30 mouse cellular contexts compared by ENCODE assay signal in the genomic region with DNA sequence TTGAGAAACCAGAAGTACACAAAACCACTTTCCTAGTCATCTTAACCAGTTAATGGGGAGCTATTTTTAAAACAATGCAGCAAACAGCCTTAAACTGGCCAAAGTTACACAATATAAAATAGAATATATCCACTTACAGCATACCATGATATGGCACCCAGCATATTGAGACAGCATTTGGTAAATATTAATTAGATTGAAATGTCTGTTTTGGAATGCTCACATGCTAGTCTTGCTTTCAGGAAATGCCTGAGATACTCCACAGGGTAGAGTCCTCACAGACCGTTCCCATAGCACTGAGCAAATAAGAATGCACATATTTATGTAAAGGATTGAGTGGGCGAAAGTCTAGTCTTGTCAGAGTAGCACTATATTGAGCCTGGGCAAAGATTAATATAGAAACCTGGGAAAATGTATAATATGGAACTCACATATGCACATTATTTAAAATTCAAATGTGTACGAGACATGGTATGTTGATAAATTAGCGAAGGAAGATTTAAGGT.
DNase-seq lines count a peak whose midpoint lies in the region; ATAC-seq and TF ChIP-seq lines count a peak whose summit lies in the region.
"Had no signal": no experiment of that assay in that cellular context is flagged by ENCODE, and none has a peak within 500 bp of the region (broad histone marks: within the 10 kb centered on the region; RNA-seq: fewer than 3 reads in every experiment).

No protein-coding gene starts in this region.

- no peaks in the 10 kb centered on the region for H3K36me3 ChIP-seq in embryonic facial prominence, embryonic 14.5 days (ENCODE audit: control insufficient read depth, insufficient read depth, low read length)
- H3K36me3 ChIP-seq in embryonic facial prominence, embryonic 10.5 days (replicated peaks): no peaks in the 10 kb centered on the region
- no peaks in the 10 kb centered on the region for H3K36me3 ChIP-seq in kidney, postnatal 0 days (ENCODE audit: insufficient read depth, low read length)
- no peaks in the 10 kb centered on the region for H3K36me3 ChIP-seq in heart, embryonic 10.5 days
- H3K36me3 ChIP-seq: G1E; heart, embryonic 12.5 days; hindbrain, embryonic 13.5 days; midbrain, embryonic 10.5 days; midbrain, embryonic 15.5 days; neural tube, embryonic 15.5 days had no signal

- no peak overlapping the region for H3K27ac ChIP-seq in embryonic facial prominence, embryonic 14.5 days (replicated peaks; ENCODE audit: low read depth, low read length)
- no peak overlapping the region for H3K27ac ChIP-seq in embryonic facial prominence, embryonic 10.5 days (replicated peaks)
- no peak overlapping the region for H3K27ac ChIP-seq in kidney, postnatal 0 days
- no peak overlapping the region for H3K27ac ChIP-seq in heart, embryonic 10.5 days
- H3K27ac ChIP-seq: hindbrain, embryonic 13.5 days; liver, embryonic 14.5 days; midbrain, embryonic 10.5 days; midbrain, embryonic 15.5 days; neural tube, embryonic 15.5 days had no signal

- no peak overlapping the region for H3K4me2 ChIP-seq in embryonic facial prominence, embryonic 14.5 days (ENCODE audit: low read depth, low read length)
- no peak overlapping the region for H3K4me2 ChIP-seq in kidney, postnatal 0 days (ENCODE audit: low read length)
- H3K4me2 ChIP-seq: heart, embryonic 12.5 days; hindbrain, embryonic 13.5 days; lung, embryonic 14.5 days; midbrain, embryonic 15.5 days; neural tube, embryonic 15.5 days had no signal

- DNase-seq in embryonic facial prominence, embryonic 14.5 days (ENCODE audit: low spot score): peak; percentile 5
- DNase-seq in embryonic facial prominence, embryonic 10.5 days (ENCODE audit: low spot score): no peak
- peak; percentile 4 for DNase-seq in kidney, postnatal 0 days (ENCODE audit: low spot score)
- no peak for DNase-seq in kidney, adult 9 months
- peak; percentile 37 for DNase-seq in brain, embryonic 14.5 days (ENCODE audit: low read depth)
- DNase-seq in heart, embryonic 10.5 days (ENCODE audit: low spot score): no peak
- DNase-seq in gastrocnemius, postnatal 10 days: no peak
- DNase-seq: adrenal gland, postnatal 10 days; cerebellum, adult 11-12 months; gastrocnemius, postnatal 14 days; heart, adult 11 months; heart, postnatal 4 days; kidney, adult 8-10 months; kidney, postnatal 14 days; liver; lung, embryonic 14.5 days; lung, postnatal 14 days; retina, postnatal 1 day; spleen, adult 18-20 months; thymus, adult 18-20 months; thymus, postnatal 36 days had no signal

- H3K27me3 ChIP-seq in embryonic facial prominence, embryonic 14.5 days (replicated peaks; ENCODE audit: control insufficient read depth, insufficient read depth, low read length): no peaks in the 10 kb centered on the region
- H3K27me3 ChIP-seq in embryonic facial prominence, embryonic 10.5 days (replicated peaks; ENCODE audit: low read depth, poor library complexity, severe bottlenecking): no peaks in the 10 kb centered on the region
- no peaks in the 10 kb centered on the region for H3K27me3 ChIP-seq in kidney, postnatal 0 days (ENCODE audit: insufficient read depth, low read length)
- H3K27me3 ChIP-seq in heart, embryonic 10.5 days (ENCODE audit: insufficient read depth, poor library complexity, severe bottlenecking): no peaks in the 10 kb centered on the region
- H3K27me3 ChIP-seq: heart, embryonic 12.5 days; hindbrain, embryonic 13.5 days; midbrain, embryonic 15.5 days; neural tube, embryonic 15.5 days had no signal

- no peak for ATAC-seq in embryonic facial prominence, embryonic 14.5 days (ENCODE audit: low read depth)
- no peak for ATAC-seq in kidney, postnatal 0 days (replicated peaks; ENCODE audit: low FRiP score, low read depth)
- ATAC-seq in megakaryocyte progenitor cell, adult 5-6 weeks (replicated peaks; ENCODE audit: poor library complexity): peak; percentile 29; the same call in 1 of the 2 replicates
- ATAC-seq: intestine, embryonic 16.5 days; midbrain, embryonic 15.5 days had no signal

- TF ChIP-seq POLR2A in brain, embryonic 14.5 days (IDR thresholded peaks at IDR 0.05; ENCODE audit: borderline replicate concordance, extremely low read depth, insufficient read depth, insufficient read length, poor library complexity, severe bottlenecking): no peak

- no peak overlapping the region for H3K9ac ChIP-seq in embryonic facial prominence, embryonic 14.5 days (ENCODE audit: low read depth, low read length)
- no peak overlapping the region for H3K9ac ChIP-seq in kidney, postnatal 0 days (ENCODE audit: low read depth, low read length)
- H3K9ac ChIP-seq: heart, embryonic 12.5 days; hindbrain, embryonic 13.5 days; liver, embryonic 14.5 days; lung, embryonic 14.5 days; midbrain, embryonic 15.5 days; neural tube, embryonic 15.5 days had no signal

- no peak overlapping the region for H3K4me3 ChIP-seq in embryonic facial prominence, embryonic 14.5 days (ENCODE audit: low read depth, low read length)
- no peak overlapping the region for H3K4me3 ChIP-seq in embryonic facial prominence, embryonic 10.5 days
- H3K4me3 ChIP-seq in kidney, postnatal 0 days (replicated peaks; ENCODE audit: low read depth, low read length): no peak overlapping the region
- H3K4me3 ChIP-seq in heart, embryonic 10.5 days: no peak overlapping the region
- H3K4me3 ChIP-seq: heart, embryonic 12.5 days; hindbrain, embryonic 13.5 days; midbrain, embryonic 10.5 days; midbrain, embryonic 15.5 days; neural tube, embryonic 15.5 days had no signal

- WGBS in embryonic facial prominence, embryonic 14.5 days: 74% methylated on average over 4 of the region's 4 CpGs
- WGBS in embryonic facial prominence, embryonic 10.5 days: 82% methylated on average over 4 of the region's 4 CpGs
- WGBS in kidney, postnatal 0 days: 77% methylated on average over 4 of the region's 4 CpGs
- 78% methylated on average over 4 of the region's 4 CpGs for WGBS in heart, embryonic 10.5 days

- H3K9me3 ChIP-seq in embryonic facial prominence, embryonic 14.5 days (ENCODE audit: control insufficient read depth, low read length): no peaks in the 10 kb centered on the region
- no peaks in the 10 kb centered on the region for H3K9me3 ChIP-seq in embryonic facial prominence, embryonic 10.5 days
- H3K9me3 ChIP-seq in kidney, postnatal 0 days (replicated peaks; ENCODE audit: low read length): no peaks in the 10 kb centered on the region
- no peaks in the 10 kb centered on the region for H3K9me3 ChIP-seq in heart, embryonic 10.5 days
- H3K9me3 ChIP-seq: G1E; heart, embryonic 12.5 days; hindbrain, embryonic 13.5 days; midbrain, embryonic 10.5 days; midbrain, embryonic 15.5 days; neural tube, embryonic 15.5 days had no signal

- H3K4me1 ChIP-seq in embryonic facial prominence, embryonic 14.5 days (ENCODE audit: control insufficient read depth, insufficient read depth, low read length): peaks cover 7% of the 10 kb centered on the region; the same call in 1 of the 2 replicates
- no peaks in the 10 kb centered on the region for H3K4me1 ChIP-seq in embryonic facial prominence, embryonic 10.5 days
- no peaks in the 10 kb centered on the region for H3K4me1 ChIP-seq in kidney, postnatal 0 days (replicated peaks; ENCODE audit: insufficient read depth, low read length)
- H3K4me1 ChIP-seq in heart, embryonic 10.5 days: no peaks in the 10 kb centered on the region
- H3K4me1 ChIP-seq: heart, embryonic 12.5 days; hindbrain, embryonic 13.5 days; midbrain, embryonic 10.5 days; midbrain, embryonic 15.5 days; neural tube, embryonic 15.5 days had no signal

- no peak for TF ChIP-seq CTCF in kidney, postnatal 0 days (IDR thresholded peaks at IDR 0.05; ENCODE audit: low read depth)
- no peak for TF ChIP-seq CTCF in brain, embryonic 14.5 days (IDR thresholded peaks at IDR 0.05; ENCODE audit: borderline replicate concordance, extremely low read depth, insufficient read depth, insufficient read length)

Comparison
In these comparisons a context has a peak if more than half of its experiments do, and no peak if none do; other contexts are left out.
1. DNase-seq: peak in embryonic facial prominence, embryonic 14.5 days (single experiment), kidney, postnatal 0 days (single experiment) and brain, embryonic 14.5 days (single experiment); none in embryonic facial prominence, embryonic 10.5 days (single experiment), kidney, adult 9 months (single experiment), heart, embryonic 10.5 days (single experiment) and gastrocnemius, postnatal 10 days (single experiment).